Mouse (Mus musculus): ENCODE measurements around the gene Arl5b.

The Arl5b gene

GRCm38 (mm10) chr2:15049117-15049873, at the start of gene Arl5b:
Arl5b (plus strand) TSS chr2:15049395.
- DNase-seq, result peak; percentile 93 to 94

GRCm38 (mm10) chr2:15007531-15007930, 41.7 kb upstream of the Arl5b start:
- DNase-seq, result no peak

GRCm38 (mm10) chr2:15008072-15008471, 41.1 kb upstream of the Arl5b start:
- DNase-seq, result no peak

- DNase-seq, result no peak
These were observed 22.4 kb upstream of the Arl5b start for GRCm38 (mm10) chr2:15026817-15027216.

GRCm38 (mm10) chr2:15027816-15028215, 21.4 kb upstream of the Arl5b start:
- DNase-seq, result no peak

GRCm38 (mm10) chr2:15038705-15039104, 10.5 kb upstream of the Arl5b start:
- peak; percentile 51 to 54 for DNase-seq

DNA sequence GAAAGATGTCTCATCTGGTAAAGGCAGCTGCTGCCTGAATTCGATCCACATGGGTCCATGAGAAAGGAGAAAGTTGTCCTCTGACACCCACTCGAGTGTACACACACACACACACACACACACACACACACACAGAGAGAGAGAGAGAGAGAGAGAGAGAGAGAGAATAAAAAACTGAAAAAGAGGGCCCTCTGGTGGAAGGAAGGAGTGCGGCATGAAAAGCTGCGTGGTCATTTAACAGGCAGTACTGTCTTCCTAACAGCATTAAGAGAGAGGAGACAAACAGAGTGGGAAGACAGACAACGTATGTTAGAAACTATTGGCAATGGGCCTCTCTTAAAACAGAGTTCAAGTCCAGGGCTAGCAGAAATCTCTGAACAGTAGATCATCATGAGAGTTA, 8.9 kb upstream of the Arl5b start:
- peak; percentile 26 to 58 for DNase-seq

DNA sequence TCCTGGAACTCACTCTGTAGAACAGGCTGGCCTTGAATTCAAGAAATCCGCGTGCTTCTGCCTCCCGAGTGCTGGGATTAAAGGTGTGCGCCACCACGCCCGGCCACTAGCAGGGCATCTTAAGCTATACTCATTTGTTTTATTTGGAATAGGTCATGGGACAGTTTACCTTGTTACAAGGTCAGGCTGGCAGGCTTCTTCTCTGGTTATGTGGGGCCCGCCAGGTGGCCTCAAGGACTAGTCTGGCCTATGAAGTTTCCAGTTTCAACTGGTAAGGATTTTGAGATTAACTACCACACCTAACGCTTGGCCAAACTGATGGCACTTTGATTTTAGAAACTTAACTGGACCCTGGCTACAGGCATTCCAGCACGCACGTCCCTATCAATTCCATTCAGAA, 5.3 kb downstream of the Arl5b start:
- no peak for DNase-seq

GRCm38 (mm10) chr2:15054945-15055637, 5.9 kb downstream of the Arl5b start, which contains the start of gene Nsun6:
Nsun6 (minus strand) TSS chr2:15055069.
- peak; percentile 98 to 99 for DNase-seq

DNA sequence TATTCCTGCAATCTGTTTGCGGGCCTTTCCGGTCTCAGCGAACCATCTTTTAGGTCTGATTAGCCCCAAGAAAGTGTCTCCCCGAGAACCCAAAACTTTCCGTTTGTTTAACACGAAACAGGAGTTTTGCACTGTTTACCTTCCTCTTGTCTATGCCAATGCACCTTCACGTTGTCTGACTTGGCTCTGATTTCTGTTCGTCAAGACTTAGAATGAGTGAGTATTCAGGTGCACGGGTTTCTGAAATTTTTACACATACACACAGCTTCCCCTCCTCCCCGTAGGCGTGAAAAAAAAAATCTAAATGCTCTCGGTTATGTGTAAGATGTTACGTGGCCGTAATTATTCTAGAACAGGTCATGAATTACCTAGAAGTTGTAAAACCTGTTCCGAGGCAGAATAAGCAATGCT, 6.6 kb downstream of the Arl5b start:
- DNase-seq, result no peak

- no peak for DNase-seq
These were observed 9.0 kb downstream of the Arl5b start for GRCm38 (mm10) chr2:15058227-15058626.

GRCm38 (mm10) chr2:15060856-15061255, 11.7 kb downstream of the Arl5b start:
- DNase-seq, result no peak

DNA sequence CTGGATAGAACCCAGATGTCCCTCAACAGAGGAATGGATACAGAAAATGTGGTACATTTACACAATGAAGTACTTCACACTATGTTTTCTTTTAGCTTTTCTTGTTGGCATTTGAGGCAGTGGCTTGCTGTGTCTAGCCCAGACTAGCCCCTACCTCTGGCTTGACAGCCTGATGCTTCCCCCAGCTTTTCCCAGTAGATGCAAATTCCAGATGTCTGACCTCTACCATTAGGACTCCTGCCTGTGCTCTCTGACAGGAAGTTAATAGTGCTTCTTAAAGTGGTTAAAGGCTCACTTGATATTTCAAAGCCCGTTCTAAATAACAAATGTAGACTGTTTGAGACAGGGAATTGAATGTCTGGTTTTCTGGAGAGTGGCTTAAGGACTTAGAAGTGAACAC, 14.6 kb downstream of the Arl5b start:
- DNase-seq, result no peak

GRCm38 (mm10) chr2:15064380-15065269, 15.4 kb downstream of the Arl5b start:
- no peak for DNase-seq

DNA sequence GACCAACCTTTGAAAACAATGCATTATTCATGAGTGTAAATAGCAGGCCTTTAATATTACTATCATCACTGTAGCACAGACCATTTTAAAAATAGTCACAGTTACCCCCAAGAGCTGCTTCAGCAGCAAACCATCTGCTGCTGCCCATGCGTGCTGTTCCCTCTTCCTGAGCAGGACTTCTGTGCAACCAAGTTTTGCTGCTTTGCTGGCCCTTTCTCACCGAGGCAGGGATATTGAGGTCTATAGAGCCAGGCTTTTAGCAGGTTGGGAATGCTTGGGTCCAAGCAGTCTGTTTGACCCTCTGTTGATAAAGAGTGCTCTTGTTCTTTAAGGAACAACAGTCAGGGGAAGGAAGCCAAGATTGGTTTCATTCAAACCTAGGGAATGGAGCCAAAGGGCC, 16.3 kb downstream of the Arl5b start:
- DNase-seq, result no peak

- no peak for DNase-seq
These were observed 17.9 kb downstream of the Arl5b start for GRCm38 (mm10) chr2:15067091-15067490.

- DNase-seq, result no peak
These were observed 34.5 kb downstream of the Arl5b start for GRCm38 (mm10) chr2:15083702-15084101.

GRCm38 (mm10) chr2:15087308-15087707, 38.1 kb downstream of the Arl5b start:
- no peak for DNase-seq

DNA sequence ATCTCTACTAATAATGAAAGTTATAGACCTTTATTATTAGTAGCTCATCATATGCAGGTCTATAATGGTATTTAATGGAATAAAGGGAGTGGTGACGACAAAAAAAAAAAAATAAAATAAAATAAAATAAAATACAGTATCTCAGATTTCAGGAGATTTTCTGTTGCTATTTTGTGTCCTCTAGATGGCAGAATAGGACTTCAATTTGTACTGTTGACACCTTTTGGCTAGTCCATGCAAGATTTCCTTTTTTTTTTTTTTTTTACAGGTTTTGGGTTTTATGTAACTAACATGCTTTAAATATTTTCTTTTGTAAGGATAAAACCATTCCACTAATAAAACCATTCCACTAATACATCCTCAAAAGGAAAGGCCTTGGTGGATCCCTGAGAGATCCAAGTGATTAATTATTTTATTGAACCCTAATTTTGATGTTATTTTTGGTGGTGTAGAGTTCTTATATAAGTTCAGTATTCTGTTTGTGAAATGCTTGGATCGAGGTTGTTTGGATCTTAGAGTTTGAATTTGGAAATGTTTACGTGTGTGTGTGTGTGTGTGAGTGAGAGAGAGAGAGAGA, 47.4 kb downstream of the Arl5b start:
- no peak for DNase-seq

DNA sequence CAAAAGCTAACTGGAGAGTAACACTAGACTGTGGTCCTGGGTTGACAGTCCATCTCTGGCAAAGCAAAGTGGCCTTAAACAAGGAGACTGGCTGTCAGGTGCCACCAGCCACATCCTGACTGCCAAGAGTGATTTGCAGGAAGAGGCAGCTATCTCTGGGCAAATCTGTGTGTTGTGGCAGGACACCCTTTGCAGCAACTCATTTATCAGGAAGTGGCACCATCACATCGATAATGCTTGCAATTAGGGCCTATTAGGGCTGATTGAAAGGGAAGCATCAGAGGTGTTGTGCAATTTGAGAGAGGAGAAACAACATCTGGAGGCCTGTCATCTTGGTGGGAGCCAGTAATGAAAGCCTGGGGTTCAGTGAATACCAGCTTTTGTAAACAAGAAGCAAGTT, 55.2 kb downstream of the Arl5b start:
- DNase-seq, result no peak

DNA sequence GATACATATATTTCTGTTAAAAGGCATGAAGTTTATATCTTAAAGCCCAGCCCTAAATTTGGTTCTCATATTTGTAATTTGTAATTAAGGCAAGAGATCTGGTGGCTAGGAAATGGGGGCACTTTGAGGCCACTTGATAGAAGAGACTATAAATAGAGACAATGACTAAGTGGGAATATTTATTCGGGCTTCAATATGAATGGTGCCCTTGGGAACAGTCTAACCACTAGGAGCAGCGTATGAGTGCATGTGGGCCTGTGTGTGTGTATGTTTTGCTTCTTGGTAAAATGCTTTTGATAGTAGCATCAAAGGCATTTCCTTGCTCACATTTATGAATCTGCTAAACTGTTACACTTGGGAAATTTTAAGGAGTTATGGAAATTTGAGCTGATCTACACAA, 62.1 kb downstream of the Arl5b start:
- no peak for DNase-seq

GRCm38 (mm10) chr2:15111808-15112440, 62.7 kb downstream of the Arl5b start:
- DNase-seq, result no peak
